Mouse (Mus musculus): ENCODE results near the gene Plcl1.

DNA sequence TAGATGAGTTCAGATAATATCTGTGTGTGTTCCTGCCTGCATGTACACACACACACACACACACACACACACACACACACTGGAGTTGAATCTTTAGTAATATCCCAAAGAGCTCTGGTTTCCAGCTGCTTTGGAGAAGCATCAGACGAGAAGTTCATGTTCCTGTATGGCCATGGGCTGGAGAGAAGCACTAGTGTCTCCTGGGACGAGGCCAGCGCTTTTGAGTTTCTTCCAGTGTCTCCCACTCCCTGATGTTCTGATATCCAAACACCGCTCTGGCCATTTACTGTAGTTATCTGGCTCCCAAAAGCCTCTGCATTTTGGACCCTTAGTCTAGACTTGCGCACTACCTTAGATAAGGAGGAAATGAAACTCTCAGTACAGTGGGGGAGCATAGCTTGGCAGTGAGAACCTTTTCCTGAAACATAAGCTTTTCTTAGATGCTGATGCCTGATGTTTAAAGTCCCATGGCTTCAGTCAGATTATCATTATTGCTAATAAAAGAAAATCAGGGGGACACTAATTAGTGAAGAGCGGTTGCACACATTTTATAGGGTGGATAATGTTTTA is 207.1 kb downstream of the Plcl1 start:
- TF ChIP-seq CTCF (IDR thresholded peaks at IDR 0.05; ENCODE audit: extremely low read depth, insufficient read length, insufficient replicate concordance, low read depth, low read length) (no peak), POLR2A (IDR thresholded peaks at IDR 0.05; ENCODE audit: low read depth, low read length) (no peak)

Measured in small intestine, adult 2 months (tissue).